Mouse (Mus musculus) liver, embryonic 14.5 days (tissue): ENCODE measurements around the gene Sema5a.

Experiments used
- CTCF ChIP-seq: IDR thresholded peaks from 2 replicates; pipeline ENCODE4 v1.5.1; 2016; ENCODE audit warnings: antibody characterized with exemption, low read depth, control low read depth
- EP300 ChIP-seq: IDR thresholded peaks from 2 replicates; pipeline ENCODE4 v1.6.1; 2016; ENCODE audit warnings: antibody characterized with exemption, low read depth

DNA sequence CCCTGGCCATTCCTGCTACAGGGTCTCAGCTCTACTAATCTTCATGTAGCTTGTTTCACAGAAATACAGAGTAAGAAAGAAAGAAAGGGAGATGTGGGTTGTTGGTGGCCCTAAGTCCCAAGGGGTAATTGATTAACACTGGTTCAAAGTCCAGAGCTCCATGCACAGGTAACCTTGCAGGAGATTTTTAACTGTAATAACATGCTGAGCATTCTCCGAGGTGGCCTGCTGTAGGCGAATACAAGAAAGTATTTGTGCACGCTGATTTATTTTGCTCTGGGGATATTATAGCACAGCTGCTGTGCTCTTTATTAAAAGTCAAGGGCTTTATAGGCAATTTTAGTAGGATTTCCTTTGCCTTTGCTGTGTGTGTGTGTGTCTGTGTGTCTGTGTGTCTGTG lies 393.3 kb downstream of the Sema5a start:
- TF ChIP-seq CTCF (no peak), EP300 (no peak)
